Mouse (Mus musculus) limb, embryonic 11.5 days (tissue): Measurements from ENCODE around the gene Morn2. TPM values are rescaled to one million over a fixed set of nuclear protein-coding genes. Genes with fewer than 3 reads are reported as not detected.
A peak's percentile ranks its signal among the peaks of the same experiment; 100 is the strongest.

Source experiments
- ATAC-seq: fragments of 200-750 bp; cut with Nextera tagmentation; 2 replicates; pipeline ENCODE4 v1.8.0; 2017; ENCODE audit warnings: low read depth; ENCODE audit not compliant: insufficient number of reproducible peaks, low FRiP score, low TSS enrichment
- DNase-seq: peaks from one replicate; pipeline ENCODE4 v3.0.0-alpha.2; 2015; ENCODE audit warnings: low spot score
- H3K27ac ChIP-seq: fragments of 300-500 bp; sonication (generic); replicated peaks from 2 replicates; pipeline ENCODE4 v1.5.1; 2014; ENCODE audit warnings: low read depth, mild to moderate bottlenecking, low read length
- H3K27me3 ChIP-seq: fragments of 300-500 bp; sonication (generic); 2 replicates; pipeline ENCODE4 v1.6.1; 2014; ENCODE audit warnings: mild to moderate bottlenecking, low read length, mixed read lengths; ENCODE audit not compliant: control insufficient read depth, insufficient read depth
- H3K36me3 ChIP-seq: fragments of 300-500 bp; sonication (generic); 2 replicates; pipeline ENCODE4 v1.6.1; 2014; ENCODE audit warnings: mild to moderate bottlenecking, low read length, moderate library complexity, mixed read lengths; ENCODE audit not compliant: control insufficient read depth, insufficient read depth
- H3K4me1 ChIP-seq: fragments of 300-500 bp; sonication (generic); 2 replicates; pipeline ENCODE4 v1.6.1; 2014; ENCODE audit warnings: low read length, mixed read lengths; ENCODE audit not compliant: control insufficient read depth, insufficient read depth
- H3K4me2 ChIP-seq: fragments of 300-500 bp; sonication (generic); 2 replicates; pipeline ENCODE4 v1.6.1; 2014; ENCODE audit warnings: low read depth, mild to moderate bottlenecking, moderate library complexity; ENCODE audit not compliant: severe bottlenecking
- H3K4me3 ChIP-seq: fragments of 300-500 bp; sonication (generic); 2 replicates; pipeline ENCODE4 v1.5.1; 2014; ENCODE audit warnings: low read depth, low read length
- H3K9ac ChIP-seq: fragments of 300-500 bp; sonication (generic); 2 replicates; pipeline ENCODE4 v1.6.1; 2014; ENCODE audit warnings: mild to moderate bottlenecking, low read length
- H3K9me3 ChIP-seq: fragments of 300-500 bp; sonication (generic); 2 replicates; pipeline ENCODE4 v1.6.1; 2016; ENCODE audit warnings: low read length; ENCODE audit not compliant: control insufficient read depth
- WGBS: fragments of 180-500 bp; shearing (Covaris S2); extraction: QIAGEN DNeasy Blood & Tissue Kit; methylation state at CpG from one replicate; pipeline ENCODE4 v1.1.7; 2014; 5-methylcytosine and 5-hydroxymethylcytosine counted together
- polyA plus RNA-seq: library from polyadenylated mRNA; unstranded; fragments of >200 nt; fragmentation: Nextera tagmentation; extraction: Ambion mirVana; gene quantifications from 2 replicates; pipeline ENCODE4 v1.2.1, GENCODE M21; 2014

The Morn2 gene
- 20.7 and 24.3 TPM in 2 replicates for polyA plus RNA-seq

GRCm38 (mm10) chr17:80290074-80290657 is at the start of gene Morn2, which contains the start of gene Dhx57:
Gene Morn2 (plus strand): TSS chr17:80290203.
Gene Dhx57 (minus strand): TSS chr17:80290476.
- Histone ChIP-seq H3K9me3 (no peaks in the 10 kb centered on the region), H3K36me3 (no peaks in the 10 kb centered on the region), H3K9ac (peak within 1 kb of the TSS; percentile 87), H3K27ac (peak within 1 kb of the TSS; percentile 66), H3K4me2 (peak within 1 kb of the TSS; percentile 59), H3K4me1 (peaks cover 6% of the 10 kb centered on the region; the same call in 1 of the 2 replicates), H3K4me3 (peak within 1 kb of the TSS; percentile 92), H3K27me3 (no peaks in the 10 kb centered on the region)
- DNase-seq (peak; percentile 99), ATAC-seq (peak; percentile 99)
- WGBS, result under 1% methylated on average over 35 of the region's 35 CpGs

GRCm38 (mm10) chr17:80241594-80241993 is 48.4 kb upstream of the Morn2 start:
- no peak overlapping the region for H3K9ac ChIP-seq
- DNase-seq (no peak), ATAC-seq (no peak)
- no peak overlapping the region for H3K4me2 ChIP-seq
- H3K4me1 ChIP-seq, result no peaks in the 10 kb centered on the region
- no peaks in the 10 kb centered on the region for H3K27me3 ChIP-seq
- H3K36me3 ChIP-seq, result peaks cover 23% of the 10 kb centered on the region
- 88% methylated on average over 9 of the region's 9 CpGs for WGBS
- H3K9me3 ChIP-seq, result no peaks in the 10 kb centered on the region
- H3K27ac ChIP-seq, result no peak overlapping the region
- no peak overlapping the region for H3K4me3 ChIP-seq

- Histone ChIP-seq H3K27me3 (no peaks in the 10 kb centered on the region), H3K4me1 (no peaks in the 10 kb centered on the region), H3K4me2 (no peak overlapping the region), H3K9ac (no peak overlapping the region), H3K9me3 (no peaks in the 10 kb centered on the region), H3K27ac (no peak overlapping the region), H3K36me3 (peaks cover 26% of the 10 kb centered on the region), H3K4me3 (no peak overlapping the region)
- no peak for DNase-seq
- ATAC-seq, result no peak
- WGBS, result 56% methylated on average over 13 of the region's 13 CpGs
Observed at GRCm38 (mm10) chr17:80243116-80243515, 46.9 kb upstream of the Morn2 start.

GRCm38 (mm10) chr17:80252757-80253525 is 37.1 kb upstream of the Morn2 start:
- H3K9me3 ChIP-seq, result no peaks in the 10 kb centered on the region
- H3K27ac ChIP-seq, result no peak overlapping the region
- no peaks in the 10 kb centered on the region for H3K4me1 ChIP-seq
- no peak for ATAC-seq
- no peak overlapping the region for H3K4me3 ChIP-seq
- 91% methylated on average over 13 of the region's 13 CpGs for WGBS
- H3K4me2 ChIP-seq, result no peak overlapping the region
- H3K9ac ChIP-seq, result no peak overlapping the region
- no peak for DNase-seq
- no peaks in the 10 kb centered on the region for H3K27me3 ChIP-seq
- peaks cover 39% of the 10 kb centered on the region for H3K36me3 ChIP-seq

GRCm38 (mm10) chr17:80254421-80254820 is 35.6 kb upstream of the Morn2 start:
- WGBS, result 97% methylated on average over 5 of the region's 5 CpGs
- Histone ChIP-seq H3K27me3 (no peaks in the 10 kb centered on the region), H3K27ac (no peak overlapping the region), H3K36me3 (peaks cover 38% of the 10 kb centered on the region), H3K4me3 (no peak overlapping the region), H3K4me2 (no peak overlapping the region), H3K4me1 (no peaks in the 10 kb centered on the region), H3K9ac (no peak overlapping the region), H3K9me3 (no peaks in the 10 kb centered on the region)
- ATAC-seq (no peak), DNase-seq (no peak)

- H3K9ac ChIP-seq, result no peak overlapping the region
- H3K4me2 ChIP-seq, result no peak overlapping the region
- WGBS, result 43% methylated on average over 13 of the region's 13 CpGs
- peaks cover 36% of the 10 kb centered on the region for H3K36me3 ChIP-seq
- H3K4me1 ChIP-seq, result no peaks in the 10 kb centered on the region
- H3K27me3 ChIP-seq, result no peaks in the 10 kb centered on the region
- no peak overlapping the region for H3K4me3 ChIP-seq
- no peak for DNase-seq
- no peak for ATAC-seq
- H3K27ac ChIP-seq, result no peak overlapping the region
- no peaks in the 10 kb centered on the region for H3K9me3 ChIP-seq
Observed at GRCm38 (mm10) chr17:80255208-80255607, 34.8 kb upstream of the Morn2 start.

- 93% methylated on average over 4 of the region's 4 CpGs for WGBS
- DNase-seq (no peak), ATAC-seq (no peak)
- no peak overlapping the region for H3K4me3 ChIP-seq
- H3K4me2 ChIP-seq, result no peak overlapping the region
- no peak overlapping the region for H3K27ac ChIP-seq
- no peaks in the 10 kb centered on the region for H3K9me3 ChIP-seq
- no peak overlapping the region for H3K9ac ChIP-seq
- H3K36me3 ChIP-seq, result peaks cover 11% of the 10 kb centered on the region
- no peaks in the 10 kb centered on the region for H3K4me1 ChIP-seq
- no peaks in the 10 kb centered on the region for H3K27me3 ChIP-seq
Observed at GRCm38 (mm10) chr17:80267065-80267464, 22.9 kb upstream of the Morn2 start.

- WGBS, result 91% methylated on average over 3 of the region's 3 CpGs
- Histone ChIP-seq H3K9me3 (no peaks in the 10 kb centered on the region), H3K4me1 (no peaks in the 10 kb centered on the region), H3K4me3 (no peak overlapping the region), H3K4me2 (no peak overlapping the region), H3K27me3 (no peaks in the 10 kb centered on the region), H3K27ac (no peak overlapping the region), H3K36me3 (peaks cover 13% of the 10 kb centered on the region), H3K9ac (no peak overlapping the region)
- no peak for DNase-seq
- no peak for ATAC-seq
Observed at GRCm38 (mm10) chr17:80268151-80268550, 21.9 kb upstream of the Morn2 start.
